Mouse (Mus musculus) embryonic fibroblast, embryonic 13.5 days (primary cell): Measurements from ENCODE around the gene Olfr1463.

Experiments used
- CTCF ChIP-seq: IDR thresholded peaks from 2 replicates; pipeline ENCODE4 v1.5.1; 2011; ENCODE audit warnings: mild to moderate bottlenecking, control low read depth, low read length, moderate library complexity, borderline replicate concordance; ENCODE audit not compliant: insufficient read depth
- POLR2A ChIP-seq: IDR thresholded peaks from 2 replicates; pipeline ENCODE4 v1.6.1; 2011; ENCODE audit warnings: low read depth, mild to moderate bottlenecking, control low read depth, low read length, moderate library complexity

- TF ChIP-seq CTCF (no peak), POLR2A (no peak)
Observed at GRCm38 (mm10) chr19:13231028-13231427, at the start of gene Olfr1463.
